ENCODE assay signal across 12 mouse cellular contexts in the genomic region with DNA sequence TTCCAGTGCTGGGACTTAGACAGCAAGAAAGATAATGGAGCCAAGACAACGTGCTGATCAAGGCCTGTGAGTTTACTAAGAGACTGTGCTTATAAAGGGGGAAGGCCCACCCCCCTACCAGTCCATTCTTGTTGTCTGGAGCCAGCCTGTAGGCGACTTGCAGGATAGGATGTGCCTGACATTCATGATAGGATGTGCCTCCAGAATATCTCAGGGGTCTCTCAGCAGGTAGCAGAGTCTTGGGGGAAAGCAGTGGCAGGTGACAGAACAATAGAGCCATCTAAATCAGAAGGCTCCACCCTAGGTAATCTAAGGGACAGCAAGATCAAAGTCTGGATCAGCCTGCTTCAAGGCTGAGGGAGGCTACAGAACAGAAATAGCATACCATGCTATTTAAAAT.
"Had no signal": no experiment of that assay in that cellular context is flagged by ENCODE, and none has a peak within 500 bp of the region (broad histone marks: within the 10 kb centered on the region; RNA-seq: fewer than 3 reads in every experiment).

No protein-coding gene starts in this region.

- DNase-seq: left cerebral cortex, postnatal 4 days; liver; liver, embryonic 13.5 days; liver, postnatal 0 days; lung, adult 18-20 months; lung, adult 2 months; lung, embryonic 14.5 days; lung, postnatal 10 days; lung, postnatal 14 days; lung, postnatal 36 days; lung, postnatal 4 days; midbrain, embryonic 14.5 days had no signal
